Mouse (Mus musculus) heart, adult 2 months (tissue): ENCODE data around the gene Poc1a. TPM values are rescaled to one million over a fixed set of nuclear protein-coding genes. Genes with fewer than 3 reads are reported as not detected.

Experiments used
- DNase-seq, 2 experiments: peaks; one replicate each; pipeline ENCODE4 v3.0.0; 2021
- H3K27ac ChIP-seq: fragments of 200-600 bp; 2 replicates; pipeline ENCODE4 v1.8.1; 2022
- H3K27me3 ChIP-seq: fragments of 200-500 bp; 2 replicates; pipeline ENCODE4 v1.6.1; 2012; ENCODE audit warnings: mild to moderate bottlenecking, low read length, inconsistent platforms, mixed read lengths; ENCODE audit not compliant: control insufficient read depth, insufficient read depth
- H3K36me3 ChIP-seq: fragments of 200-500 bp; 2 replicates; pipeline ENCODE4 v1.6.1; 2012; ENCODE audit warnings: low read length, inconsistent platforms; ENCODE audit not compliant: control insufficient read depth, insufficient read depth
- H3K4me1 ChIP-seq: fragments of 200-500 bp; 2 replicates; pipeline ENCODE4 v1.6.1; 2011; ENCODE audit warnings: low read length; ENCODE audit not compliant: control insufficient read depth, insufficient read depth
- H3K4me3 ChIP-seq: fragments of 200-600 bp; 2 replicates; pipeline ENCODE4 v1.8.1; 2022
- H3K79me2 ChIP-seq: fragments of 200-500 bp; replicated peaks from 2 replicates; pipeline ENCODE4 v1.6.1; 2012; ENCODE audit warnings: mild to moderate bottlenecking, inconsistent platforms, low read length, moderate library complexity, mixed read lengths; ENCODE audit not compliant: control insufficient read depth, insufficient read depth
- H3K9ac ChIP-seq: fragments of 200-500 bp; 2 replicates; pipeline ENCODE4 v1.6.1; 2012; ENCODE audit warnings: low read depth, mild to moderate bottlenecking, control low read depth, inconsistent platforms, low read length, mixed read lengths
- CTCF ChIP-seq: fragments of 200-600 bp; IDR thresholded peaks from 2 replicates; pipeline ENCODE4 v1.8.1; 2022; ENCODE audit warnings: antibody characterized with exemption, mild to moderate bottlenecking, moderate library complexity
- EP300 ChIP-seq: fragments of 200-500 bp; IDR thresholded peaks from 2 replicates; pipeline ENCODE4 v1.6.1; 2011; ENCODE audit warnings: low read depth, low read length, control low read depth; ENCODE audit not compliant: insufficient read depth
- POLR2A ChIP-seq: fragments of 200-500 bp; IDR thresholded peaks from 2 replicates; pipeline ENCODE4 v1.6.1; 2011; ENCODE audit warnings: mild to moderate bottlenecking, low read depth, low read length, control low read depth; ENCODE audit not compliant: insufficient read depth
- WGBS: fragments of 180-500 bp; shearing (Covaris S2); methylation state at CpG from one replicate; pipeline ENCODE4 v1.1.7; 2018; 5-methylcytosine and 5-hydroxymethylcytosine counted together
- intact Hi-C: fragments of 180-260 bp; cut with DNase I; formaldehyde crosslinking; loops from one replicate; pipeline ENCODE4 v1.15.1; 2025
- polyA plus RNA-seq: library from polyadenylated mRNA; depleted of rRNA; stranded (reverse); fragments of >200 nt; gene quantifications from 2 replicates; pipeline ENCODE4 v1.2.3, GENCODE M21; 2012
- total RNA-seq, 2 experiments: library from RNA; stranded (reverse); gene quantifications; 2 replicates each; pipeline ENCODE4 v1.2.3; 2021

The Poc1a gene
- total and polyA plus RNA-seq, 3 experiments, result 3.2 to 6.2 (median 4.0) TPM

- WGBS, result 73% methylated on average over 7 of the region's 7 CpGs
- Histone ChIP-seq H3K36me3 (no peaks in the 10 kb centered on the region), H3K27me3 (no peaks in the 10 kb centered on the region), H3K9ac (no peak overlapping the region), H3K27ac (no peak overlapping the region), H3K4me3 (no peak overlapping the region), H3K4me1 (peaks cover 11% of the 10 kb centered on the region), H3K79me2 (no peaks in the 10 kb centered on the region)
- intact Hi-C loops, result no loop called here
- TF ChIP-seq CTCF (no peak), POLR2A (no peak), EP300 (no peak)
- DNase-seq, result no peak
These were observed 24.4 kb downstream of the Poc1a start for GRCm38 (mm10) chr9:106305228-106305627.

GRCm38 (mm10) chr9:106306662-106307351, 25.9 kb downstream of the Poc1a start:
- TF ChIP-seq EP300 (peak; percentile 79), CTCF (peak; percentile 97; the same call in 1 of the 2 replicates), POLR2A (no peak)
- Histone ChIP-seq H3K4me3 (no peak overlapping the region), H3K27me3 (no peaks in the 10 kb centered on the region), H3K27ac (no peak overlapping the region), H3K4me1 (peaks cover 14% of the 10 kb centered on the region), H3K9ac (no peak overlapping the region), H3K79me2 (no peaks in the 10 kb centered on the region), H3K36me3 (no peaks in the 10 kb centered on the region)
- DNase-seq, result peak; percentile 80 to 90
- intact Hi-C loops, result loop anchor here (1.0 to 2.0 kb wide), 3 partner anchors 38 to 170 kb away; no protein-coding TSS in a partner anchor
- WGBS, result 36% methylated on average over 8 of the region's 8 CpGs

- no peak for DNase-seq
- Histone ChIP-seq H3K36me3 (no peaks in the 10 kb centered on the region), H3K27ac (peak overlapping the region; percentile 70), H3K9ac (no peak overlapping the region), H3K4me3 (no peak overlapping the region), H3K27me3 (no peaks in the 10 kb centered on the region), H3K79me2 (no peaks in the 10 kb centered on the region), H3K4me1 (peaks cover 16% of the 10 kb centered on the region)
- intact Hi-C loops, result no loop called here
- WGBS, result 95% methylated on average over 5 of the region's 5 CpGs
- TF ChIP-seq POLR2A (no peak), CTCF (no peak), EP300 (no peak)
These were observed 27.3 kb downstream of the Poc1a start for GRCm38 (mm10) chr9:106308151-106308550.

- peaks cover 16% of the 10 kb centered on the region for H3K4me1 ChIP-seq
- WGBS, result 48% methylated on average over 2 of the region's 2 CpGs
- H3K79me2 ChIP-seq, result no peaks in the 10 kb centered on the region
- H3K27ac ChIP-seq, result peak overlapping the region; percentile 70
- TF ChIP-seq POLR2A, result no peak
- TF ChIP-seq EP300, result no peak
- no peak overlapping the region for H3K4me3 ChIP-seq
- no peaks in the 10 kb centered on the region for H3K36me3 ChIP-seq
- H3K9ac ChIP-seq, result no peak overlapping the region
- peak in 1 of 2 experiments; percentile 59 for DNase-seq
- H3K27me3 ChIP-seq, result no peaks in the 10 kb centered on the region
- intact Hi-C loops, result no loop called here
These were observed 27.7 kb downstream of the Poc1a start for GRCm38 (mm10) chr9:106308555-106308954.

- peaks cover 16% of the 10 kb centered on the region for H3K4me1 ChIP-seq
- TF ChIP-seq POLR2A (no peak), CTCF (no peak), EP300 (no peak)
- H3K27ac ChIP-seq, result peak overlapping the region; percentile 70
- no peak overlapping the region for H3K9ac ChIP-seq
- intact Hi-C loops, result no loop called here
- no peaks in the 10 kb centered on the region for H3K79me2 ChIP-seq
- H3K27me3 ChIP-seq, result no peaks in the 10 kb centered on the region
- WGBS, result 97% methylated on average over 5 of the region's 5 CpGs
- no peaks in the 10 kb centered on the region for H3K36me3 ChIP-seq
- DNase-seq, result no peak
- no peak overlapping the region for H3K4me3 ChIP-seq
These were observed 28.1 kb downstream of the Poc1a start for GRCm38 (mm10) chr9:106308983-106309382.

- no peak overlapping the region for H3K4me3 ChIP-seq
- TF ChIP-seq EP300 (no peak), CTCF (no peak), POLR2A (no peak)
- H3K79me2 ChIP-seq, result no peaks in the 10 kb centered on the region
- H3K9ac ChIP-seq, result no peak overlapping the region
- DNase-seq, result no peak
- no peaks in the 10 kb centered on the region for H3K36me3 ChIP-seq
- peaks cover 16% of the 10 kb centered on the region for H3K4me1 ChIP-seq
- intact Hi-C loops, result no loop called here
- WGBS, result 66% methylated on average over 3 of the region's 3 CpGs
- no peak overlapping the region for H3K27ac ChIP-seq
- H3K27me3 ChIP-seq, result no peaks in the 10 kb centered on the region
These were observed 29.0 kb downstream of the Poc1a start for GRCm38 (mm10) chr9:106309859-106310258.
